Mouse (Mus musculus) C2C12 (cell line): ENCODE data around the gene Dyrk3.

ENCODE experiments used
- CEBPB ChIP-seq: IDR thresholded peaks from one replicate; pipeline ENCODE4 v1.6.1; 2011; ENCODE audit warnings: low read depth, mild to moderate bottlenecking, control low read depth, moderate library complexity
- CTCF ChIP-seq: IDR thresholded peaks from one replicate; pipeline ENCODE4 v1.5.1; 2011; ENCODE audit not compliant: control insufficient read depth, insufficient read depth, insufficient read length
- FOSL1 ChIP-seq: IDR thresholded peaks from one replicate; pipeline ENCODE4 v1.8.0; 2011; ENCODE audit warnings: mild to moderate bottlenecking, low read length; ENCODE audit not compliant: poor library complexity, insufficient read depth, severe bottlenecking
- MAX ChIP-seq: IDR thresholded peaks from one replicate; pipeline ENCODE4 v1.6.1; 2011; ENCODE audit warnings: mild to moderate bottlenecking, control low read depth
- MYOD1 ChIP-seq: IDR thresholded peaks from one replicate; pipeline ENCODE4 v1.6.1; 2011; ENCODE audit warnings: low read depth; ENCODE audit not compliant: control insufficient read depth, insufficient read length
- MYOG ChIP-seq: IDR thresholded peaks from one replicate; pipeline ENCODE4 v1.6.1; 2011; ENCODE audit not compliant: control insufficient read depth, insufficient read length; ENCODE audit errors: extremely low read depth
- USF1 ChIP-seq: IDR thresholded peaks from one replicate; pipeline ENCODE4 v1.6.1; 2011; ENCODE audit warnings: low read depth, mild to moderate bottlenecking, control low read depth, moderate library complexity

- TF ChIP-seq USF1 (no peak), CTCF (no peak), MAX (no peak), MYOD1 (no peak), CEBPB (no peak), MYOG (no peak), FOSL1 (no peak)
These were observed 53.9 kb downstream of the Dyrk3 start for GRCm38 (mm10) chr1:131084289-131084688.
